Mouse (Mus musculus): ENCODE results near the gene 4931406P16Rik. TPM values are rescaled to one million over a fixed set of nuclear protein-coding genes. Genes with fewer than 3 reads are reported as not detected.
A peak's percentile ranks its signal among the peaks of the same experiment; 100 is the strongest.

Gene 4931406P16Rik
- polyA plus RNA-seq, 1 experiment = 45.5 TPM

DNA sequence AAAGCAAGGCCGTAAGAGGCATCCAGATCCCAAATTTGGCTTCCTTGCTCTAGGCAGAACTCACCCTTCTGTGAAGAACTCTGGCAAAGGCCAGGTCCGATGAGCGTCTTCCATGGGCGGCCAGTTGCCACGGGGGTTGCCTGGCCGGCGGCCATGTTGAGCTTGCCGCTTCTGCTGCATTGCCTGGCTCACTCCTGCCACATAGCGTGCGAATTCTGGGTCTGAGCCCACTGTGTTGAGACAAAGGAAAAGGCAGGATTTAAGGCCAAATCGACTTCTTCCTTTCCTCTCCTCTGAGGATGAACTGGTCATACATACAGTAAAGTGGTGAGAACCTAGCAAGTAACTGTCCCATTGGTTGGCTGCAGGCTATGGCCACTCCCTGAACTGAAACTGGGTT is 71.2 kb downstream of the 4931406P16Rik start:
- no peak for DNase-seq (ENCODE audit: low read depth)

DNA sequence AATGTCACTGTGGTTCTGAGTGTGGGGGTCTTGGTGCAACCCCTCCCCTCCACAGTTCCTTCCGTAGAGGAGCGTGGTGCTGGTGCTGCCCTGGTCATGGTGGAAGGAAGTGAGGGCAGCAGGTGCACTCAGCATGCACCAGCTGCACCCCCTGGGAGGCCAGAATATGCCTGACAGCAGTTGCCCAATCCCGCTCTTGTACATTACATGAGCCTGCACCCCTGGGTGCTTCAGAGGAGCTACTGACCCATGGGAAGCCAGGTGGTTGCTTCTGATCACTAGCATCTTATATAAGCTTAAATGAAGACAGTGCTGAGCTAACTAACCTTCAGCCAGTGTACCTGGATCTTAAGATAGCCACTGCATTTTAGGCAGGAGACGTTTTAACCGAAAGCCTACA is 75.3 kb downstream of the 4931406P16Rik start:
- no peak for TF ChIP-seq CTCF (IDR thresholded peaks at IDR 0.05; ENCODE audit: borderline replicate concordance, extremely low read depth, insufficient read depth, insufficient read length)
- no peak for TF ChIP-seq POLR2A (IDR thresholded peaks at IDR 0.05; ENCODE audit: borderline replicate concordance, extremely low read depth, insufficient read depth, insufficient read length, poor library complexity, severe bottlenecking)
- no peak for DNase-seq (ENCODE audit: low read depth)

More for the DNA sequence above, 71.2 kb downstream of the 4931406P16Rik start:
- TF ChIP-seq POLR2A (IDR thresholded peaks at IDR 0.05; ENCODE audit: borderline replicate concordance, extremely low read depth, insufficient read depth, insufficient read length, poor library complexity, severe bottlenecking) (no peak), CTCF (IDR thresholded peaks at IDR 0.05; ENCODE audit: borderline replicate concordance, extremely low read depth, insufficient read depth, insufficient read length) (no peak)

DNA sequence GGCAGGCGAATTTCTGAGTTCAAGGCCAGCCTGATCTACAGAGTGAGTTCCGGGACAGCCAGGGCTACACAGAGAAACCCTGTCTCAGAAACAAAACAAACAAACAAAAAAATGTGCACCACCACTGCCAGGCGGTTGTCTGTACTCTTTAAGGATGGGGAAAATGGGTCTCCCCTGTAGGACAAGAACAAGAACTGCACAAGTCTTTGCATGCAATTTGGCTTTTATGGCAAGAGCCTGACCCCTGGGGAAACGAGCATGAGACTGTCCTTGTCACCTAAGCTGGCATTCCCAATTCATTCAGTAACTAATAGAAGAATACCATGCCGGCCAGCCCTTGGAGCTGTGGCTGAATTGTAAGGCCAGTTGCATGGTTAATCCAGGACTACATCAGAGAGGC is 77.7 kb downstream of the 4931406P16Rik start:
- no peak for DNase-seq (ENCODE audit: low read depth)

DNA sequence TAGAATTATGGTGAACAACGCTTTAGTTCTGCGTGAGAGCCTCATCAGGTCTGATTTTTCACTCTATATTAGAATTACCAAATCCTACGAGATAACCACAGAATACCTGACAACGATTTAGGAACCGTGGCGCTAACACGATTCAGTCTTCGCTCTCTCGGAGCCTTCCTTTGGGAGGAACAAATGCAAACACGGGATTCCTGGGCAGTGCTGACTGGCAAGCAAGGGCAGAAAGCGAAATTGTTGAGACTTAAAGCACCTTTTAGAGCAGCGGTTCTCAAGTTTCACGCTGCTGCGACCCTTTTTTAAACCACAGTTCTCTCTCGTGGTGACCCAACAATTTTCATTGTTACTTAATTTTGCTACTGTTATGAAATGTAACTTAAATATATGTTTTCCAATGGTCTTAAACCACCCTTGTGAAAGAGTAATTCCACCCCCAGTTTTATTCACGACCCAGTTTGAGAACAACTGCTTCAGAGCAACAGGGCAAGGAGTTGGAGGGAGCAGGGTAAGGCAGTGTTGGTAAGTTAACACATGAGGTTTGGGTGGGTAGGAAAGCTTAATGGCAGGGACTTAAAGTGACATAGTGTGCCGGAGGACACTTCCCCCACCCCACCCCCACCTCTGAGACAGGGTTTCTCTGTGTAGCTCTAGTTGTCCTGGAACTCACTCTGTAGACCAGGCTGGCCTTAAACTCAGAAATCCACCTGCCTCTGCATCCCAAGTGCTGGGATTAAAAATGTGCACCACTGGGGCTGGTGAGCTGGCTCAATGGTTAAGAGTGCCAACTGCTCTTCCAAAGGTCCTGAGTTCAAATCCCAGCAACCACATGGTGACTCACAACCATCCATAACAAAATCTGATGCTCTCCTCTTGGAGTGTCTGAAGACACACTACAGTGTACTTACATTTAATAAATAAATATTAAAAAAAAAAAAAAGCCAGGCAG is 78.5 kb downstream of the 4931406P16Rik start:
- TF ChIP-seq CTCF (IDR thresholded peaks at IDR 0.05; ENCODE audit: borderline replicate concordance, extremely low read depth, insufficient read depth, insufficient read length) (no peak), POLR2A (IDR thresholded peaks at IDR 0.05; ENCODE audit: borderline replicate concordance, extremely low read depth, insufficient read depth, insufficient read length, poor library complexity, severe bottlenecking) (no peak)
- DNase-seq (ENCODE audit: low read depth) = peak; percentile 30

More for the DNA sequence above, 77.7 kb downstream of the 4931406P16Rik start:
- TF ChIP-seq CTCF (IDR thresholded peaks at IDR 0.05; ENCODE audit: borderline replicate concordance, extremely low read depth, insufficient read depth, insufficient read length) (no peak), POLR2A (IDR thresholded peaks at IDR 0.05; ENCODE audit: borderline replicate concordance, extremely low read depth, insufficient read depth, insufficient read length, poor library complexity, severe bottlenecking) (no peak)

DNA sequence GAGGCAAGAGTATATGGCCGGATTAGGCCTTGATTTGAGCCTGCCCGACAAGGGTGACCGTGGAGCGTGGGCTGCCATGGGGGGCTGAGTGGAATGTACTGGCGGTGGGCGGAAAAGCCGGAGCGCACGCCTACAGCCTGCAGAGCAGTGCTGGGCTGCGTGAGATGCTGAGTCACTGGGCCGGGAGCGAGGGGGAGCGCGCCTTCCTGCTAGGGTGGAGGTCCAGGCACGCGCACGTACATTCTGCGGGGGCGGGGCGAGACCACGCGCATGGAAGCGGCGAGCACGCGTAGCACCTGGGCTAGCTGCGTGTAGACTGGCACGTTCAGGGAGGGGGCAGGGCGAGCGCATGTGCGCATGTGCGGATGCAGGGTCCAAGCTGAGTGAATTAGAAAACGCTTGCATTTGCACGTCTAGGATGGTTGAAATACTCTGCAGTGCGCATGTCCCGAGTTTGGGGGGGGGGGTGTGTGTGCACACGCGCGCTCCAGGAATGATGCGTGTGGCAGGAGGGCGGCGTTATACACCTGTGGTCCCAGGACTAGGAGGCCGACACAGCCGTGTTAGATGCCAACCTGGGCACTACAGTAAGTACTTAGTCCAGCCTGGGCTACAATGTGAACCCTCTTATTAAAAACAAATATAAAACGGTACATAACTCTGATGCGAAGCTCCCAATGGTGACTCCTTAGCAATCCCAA is 79.3 kb downstream of the 4931406P16Rik start:
- TF ChIP-seq POLR2A (IDR thresholded peaks at IDR 0.05; ENCODE audit: borderline replicate concordance, extremely low read depth, insufficient read depth, insufficient read length, poor library complexity, severe bottlenecking) (peak; percentile 44; the same call in 1 of the 2 replicates), CTCF (IDR thresholded peaks at IDR 0.05; ENCODE audit: borderline replicate concordance, extremely low read depth, insufficient read depth, insufficient read length) (no peak)
- DNase-seq (ENCODE audit: low read depth) = peak; percentile 100

DNA sequence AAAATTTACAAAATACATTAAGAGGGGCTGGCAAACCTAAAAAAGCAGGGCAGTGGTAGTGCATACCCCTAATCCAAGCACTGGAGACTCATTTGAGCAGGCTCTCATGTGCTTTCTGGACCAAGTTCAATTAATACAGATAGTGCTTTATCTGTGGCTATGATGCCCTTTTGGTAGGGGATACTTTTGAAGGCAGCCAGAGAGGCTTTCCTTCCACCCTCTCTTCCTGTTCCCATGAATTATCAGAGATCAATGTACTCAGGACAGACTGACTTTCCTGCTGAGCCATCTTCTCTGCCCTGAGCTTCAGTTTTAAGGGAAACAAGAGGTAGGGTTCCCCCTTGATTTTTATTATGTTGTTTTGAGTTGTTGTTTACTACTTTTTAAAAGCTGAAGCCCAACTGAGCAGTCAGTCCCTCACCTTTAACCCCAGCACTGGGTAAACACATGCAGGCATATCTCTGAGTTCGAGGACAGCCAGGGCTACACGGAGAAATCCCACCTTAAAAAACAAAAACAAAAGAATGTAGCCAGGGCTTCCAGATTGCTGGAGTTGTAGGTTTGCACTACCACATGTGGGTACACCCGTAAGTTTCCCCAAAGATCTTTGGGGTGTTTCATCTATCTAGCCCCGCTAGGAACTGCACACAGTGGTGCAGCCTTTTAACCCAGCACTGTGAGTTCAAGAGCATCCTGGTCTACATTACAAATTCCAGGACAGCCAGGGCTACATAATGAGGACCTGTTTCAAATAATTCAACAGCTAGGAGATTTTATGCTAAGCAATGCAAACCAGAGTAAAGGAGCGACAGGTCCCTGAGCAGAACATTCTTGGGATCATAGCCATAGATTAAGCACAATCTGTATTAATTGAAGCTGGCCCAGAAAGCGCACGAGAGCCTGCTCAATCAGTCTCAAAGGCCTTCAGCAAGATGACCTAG is 80.3 kb downstream of the 4931406P16Rik start:
- no peak for DNase-seq (ENCODE audit: low read depth)

DNA sequence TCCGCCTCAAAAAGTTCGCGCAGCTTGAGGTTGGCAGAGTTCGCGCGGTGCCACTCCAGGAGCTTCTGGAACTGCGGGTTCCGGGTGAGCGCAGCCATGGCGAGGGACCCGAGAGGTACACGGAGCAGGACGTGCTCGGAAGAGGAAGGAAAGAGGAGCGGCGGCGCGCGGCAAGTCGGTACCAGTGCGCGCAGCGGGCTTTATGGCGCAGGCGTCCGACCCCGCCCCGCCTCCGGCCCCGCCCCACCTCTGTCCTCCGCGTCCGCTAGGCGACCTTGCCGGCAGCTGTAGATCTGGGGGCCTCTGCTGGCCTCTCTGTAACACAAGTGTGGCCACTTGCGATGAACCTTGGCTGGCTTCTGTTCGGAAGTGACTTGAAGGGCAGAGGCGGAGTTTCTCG is 83.2 kb downstream of the 4931406P16Rik start, which contains the start of gene Gpi1:
TSS of gene Gpi1 (minus strand) at position 221 of the 400 bp plus-strand sequence.
- TF ChIP-seq CTCF (IDR thresholded peaks at IDR 0.05; ENCODE audit: borderline replicate concordance, extremely low read depth, insufficient read depth, insufficient read length) (peak; percentile 31; the same call in 1 of the 2 replicates), POLR2A (IDR thresholded peaks at IDR 0.05; ENCODE audit: borderline replicate concordance, extremely low read depth, insufficient read depth, insufficient read length, poor library complexity, severe bottlenecking) (peak; percentile 56)

More for the DNA sequence above, 80.3 kb downstream of the 4931406P16Rik start:
- TF ChIP-seq CTCF (IDR thresholded peaks at IDR 0.05; ENCODE audit: borderline replicate concordance, extremely low read depth, insufficient read depth, insufficient read length) (no peak), POLR2A (IDR thresholded peaks at IDR 0.05; ENCODE audit: borderline replicate concordance, extremely low read depth, insufficient read depth, insufficient read length, poor library complexity, severe bottlenecking) (no peak)

DNA sequence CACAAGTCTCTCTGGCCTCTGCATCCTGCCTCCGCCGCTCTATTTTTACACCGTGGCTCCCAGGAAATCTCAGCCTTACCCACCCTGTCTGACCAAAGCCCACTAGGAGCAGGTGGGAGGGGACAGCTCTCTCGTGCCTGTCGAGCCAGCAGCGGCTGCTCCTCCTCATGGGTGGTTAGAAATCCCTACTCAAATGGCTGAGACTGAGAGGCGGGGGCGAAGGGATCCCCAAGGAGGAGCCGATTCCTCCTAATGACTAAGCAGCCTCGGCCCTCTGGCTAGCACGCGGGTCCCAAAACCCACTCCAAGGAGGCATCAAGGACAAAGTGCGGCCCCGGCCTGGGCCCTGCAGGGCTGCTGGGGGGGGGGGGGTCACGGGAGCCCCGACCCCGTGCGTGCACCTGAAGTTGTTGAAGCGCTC is 83.7 kb downstream of the 4931406P16Rik start:
- TF ChIP-seq CTCF (IDR thresholded peaks at IDR 0.05; ENCODE audit: borderline replicate concordance, extremely low read depth, insufficient read depth, insufficient read length) = no peak
- TF ChIP-seq POLR2A (IDR thresholded peaks at IDR 0.05; ENCODE audit: borderline replicate concordance, extremely low read depth, insufficient read depth, insufficient read length, poor library complexity, severe bottlenecking) = no peak
- peak; percentile 74 for DNase-seq (ENCODE audit: low read depth)

More for the DNA sequence above, 83.2 kb downstream of the 4931406P16Rik start, which contains the start of gene Gpi1:
- peak; percentile 94 for DNase-seq (ENCODE audit: low read depth)

DNA sequence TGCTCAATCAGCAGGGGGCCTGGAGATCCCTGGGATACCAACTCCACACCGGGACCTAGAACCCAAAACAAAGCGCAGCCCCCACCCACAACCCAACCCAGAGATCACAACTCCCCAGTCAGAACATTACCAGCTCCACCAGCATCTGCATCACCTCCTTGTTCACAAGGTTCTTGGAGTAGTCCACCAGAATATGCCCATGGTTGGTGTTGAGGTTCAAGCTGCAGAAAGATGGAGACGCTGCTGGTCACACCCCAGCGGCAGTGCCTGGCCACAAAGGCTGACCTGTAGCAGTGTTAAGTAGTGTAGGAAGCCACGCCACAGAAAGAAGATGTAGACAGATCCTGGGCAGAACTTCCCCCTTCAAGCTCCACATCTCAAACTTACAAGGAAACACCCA is 84.2 kb downstream of the 4931406P16Rik start:
- TF ChIP-seq POLR2A (IDR thresholded peaks at IDR 0.05; ENCODE audit: borderline replicate concordance, extremely low read depth, insufficient read depth, insufficient read length, poor library complexity, severe bottlenecking) = no peak
- no peak for DNase-seq (ENCODE audit: low read depth)

DNA sequence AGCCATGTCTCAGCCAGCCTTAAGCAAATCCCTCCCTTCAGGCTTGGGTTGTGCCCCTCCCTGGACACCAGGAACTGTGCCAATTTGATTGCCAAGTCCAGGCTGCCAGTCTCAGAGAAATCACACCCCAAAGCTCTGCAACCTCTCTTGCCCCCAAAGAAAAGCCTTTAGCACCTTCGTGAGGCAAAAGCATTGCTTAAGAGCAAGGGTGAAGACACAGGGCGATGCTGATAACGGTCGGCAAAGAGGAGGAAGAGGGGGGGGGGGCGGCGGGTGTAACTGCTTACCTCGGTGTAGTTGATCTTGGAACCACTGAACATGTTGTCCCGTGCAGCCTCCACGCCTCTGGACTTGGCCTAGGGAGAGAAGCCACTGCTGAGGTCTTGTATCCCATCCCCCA is 84.7 kb downstream of the 4931406P16Rik start:
- TF ChIP-seq POLR2A (IDR thresholded peaks at IDR 0.05; ENCODE audit: borderline replicate concordance, extremely low read depth, insufficient read depth, insufficient read length, poor library complexity, severe bottlenecking) (no peak), CTCF (IDR thresholded peaks at IDR 0.05; ENCODE audit: borderline replicate concordance, extremely low read depth, insufficient read depth, insufficient read length) (no peak)
- peak; percentile 29 for DNase-seq (ENCODE audit: low read depth)

Measured in brain, embryonic 14.5 days (tissue).